Mouse (Mus musculus): Measurements from ENCODE around the gene Hspb1. TPM values are rescaled to one million over a fixed set of nuclear protein-coding genes. Genes with fewer than 3 reads are reported as not detected.
A peak's percentile ranks its signal among the peaks of the same experiment; 100 is the strongest.

Hspb1 gene
- polyA plus RNA-seq, 1 experiment = 17.2 TPM

- no peak for DNase-seq (ENCODE audit: low read depth)
- TF ChIP-seq CTCF (IDR thresholded peaks at IDR 0.05; ENCODE audit: borderline replicate concordance, extremely low read depth, insufficient read depth, insufficient read length) (no peak), POLR2A (IDR thresholded peaks at IDR 0.05; ENCODE audit: borderline replicate concordance, extremely low read depth, insufficient read depth, insufficient read length, poor library complexity, severe bottlenecking) (no peak)
Observed at GRCm38 (mm10) chr5:135914156-135914555, 26.4 kb downstream of the Hspb1 start.

GRCm38 (mm10) chr5:135916051-135916565 is 28.4 kb downstream of the Hspb1 start:
- no peak for DNase-seq (ENCODE audit: low read depth)
- TF ChIP-seq POLR2A (IDR thresholded peaks at IDR 0.05; ENCODE audit: borderline replicate concordance, extremely low read depth, insufficient read depth, insufficient read length, poor library complexity, severe bottlenecking) = no peak
- no peak for TF ChIP-seq CTCF (IDR thresholded peaks at IDR 0.05; ENCODE audit: borderline replicate concordance, extremely low read depth, insufficient read depth, insufficient read length)

GRCm38 (mm10) chr5:135916601-135917000 is 28.9 kb downstream of the Hspb1 start:
- no peak for DNase-seq (ENCODE audit: low read depth)
- no peak for TF ChIP-seq POLR2A (IDR thresholded peaks at IDR 0.05; ENCODE audit: borderline replicate concordance, extremely low read depth, insufficient read depth, insufficient read length, poor library complexity, severe bottlenecking)
- no peak for TF ChIP-seq CTCF (IDR thresholded peaks at IDR 0.05; ENCODE audit: borderline replicate concordance, extremely low read depth, insufficient read depth, insufficient read length)

- peak; percentile 46; the same call in 1 of the 2 replicates for TF ChIP-seq CTCF (IDR thresholded peaks at IDR 0.05; ENCODE audit: borderline replicate concordance, extremely low read depth, insufficient read depth, insufficient read length)
- TF ChIP-seq POLR2A (IDR thresholded peaks at IDR 0.05; ENCODE audit: borderline replicate concordance, extremely low read depth, insufficient read depth, insufficient read length, poor library complexity, severe bottlenecking) = no peak
- no peak for DNase-seq (ENCODE audit: low read depth)
Observed at GRCm38 (mm10) chr5:135917327-135918058, 29.8 kb downstream of the Hspb1 start.

GRCm38 (mm10) chr5:135918059-135918437 is 30.3 kb downstream of the Hspb1 start:
- DNase-seq (ENCODE audit: low read depth) = no peak
- TF ChIP-seq POLR2A (IDR thresholded peaks at IDR 0.05; ENCODE audit: borderline replicate concordance, extremely low read depth, insufficient read depth, insufficient read length, poor library complexity, severe bottlenecking) (no peak), CTCF (IDR thresholded peaks at IDR 0.05; ENCODE audit: borderline replicate concordance, extremely low read depth, insufficient read depth, insufficient read length) (no peak)

GRCm38 (mm10) chr5:135918593-135918992 is 30.9 kb downstream of the Hspb1 start:
- no peak for TF ChIP-seq POLR2A (IDR thresholded peaks at IDR 0.05; ENCODE audit: borderline replicate concordance, extremely low read depth, insufficient read depth, insufficient read length, poor library complexity, severe bottlenecking)
- no peak for TF ChIP-seq CTCF (IDR thresholded peaks at IDR 0.05; ENCODE audit: borderline replicate concordance, extremely low read depth, insufficient read depth, insufficient read length)

GRCm38 (mm10) chr5:135919902-135920301 is 32.2 kb downstream of the Hspb1 start:
- DNase-seq (ENCODE audit: low read depth) = no peak

More at GRCm38 (mm10) chr5:135918593-135918992, 30.9 kb downstream of the Hspb1 start:
- no peak for DNase-seq (ENCODE audit: low read depth)

GRCm38 (mm10) chr5:135923901-135924300 is 36.2 kb downstream of the Hspb1 start:
- no peak for TF ChIP-seq POLR2A (IDR thresholded peaks at IDR 0.05; ENCODE audit: borderline replicate concordance, extremely low read depth, insufficient read depth, insufficient read length, poor library complexity, severe bottlenecking)
- TF ChIP-seq CTCF (IDR thresholded peaks at IDR 0.05; ENCODE audit: borderline replicate concordance, extremely low read depth, insufficient read depth, insufficient read length) = no peak
- no peak for DNase-seq (ENCODE audit: low read depth)

More at GRCm38 (mm10) chr5:135919902-135920301, 32.2 kb downstream of the Hspb1 start:
- TF ChIP-seq CTCF (IDR thresholded peaks at IDR 0.05; ENCODE audit: borderline replicate concordance, extremely low read depth, insufficient read depth, insufficient read length) (no peak), POLR2A (IDR thresholded peaks at IDR 0.05; ENCODE audit: borderline replicate concordance, extremely low read depth, insufficient read depth, insufficient read length, poor library complexity, severe bottlenecking) (no peak)

GRCm38 (mm10) chr5:135929685-135930424 is 42.1 kb downstream of the Hspb1 start:
- no peak for TF ChIP-seq CTCF (IDR thresholded peaks at IDR 0.05; ENCODE audit: borderline replicate concordance, extremely low read depth, insufficient read depth, insufficient read length)
- no peak for TF ChIP-seq POLR2A (IDR thresholded peaks at IDR 0.05; ENCODE audit: borderline replicate concordance, extremely low read depth, insufficient read depth, insufficient read length, poor library complexity, severe bottlenecking)
- DNase-seq (ENCODE audit: low read depth) = no peak

GRCm38 (mm10) chr5:135931526-135931925 is 43.8 kb downstream of the Hspb1 start:
- no peak for DNase-seq (ENCODE audit: low read depth)
- TF ChIP-seq POLR2A (IDR thresholded peaks at IDR 0.05; ENCODE audit: borderline replicate concordance, extremely low read depth, insufficient read depth, insufficient read length, poor library complexity, severe bottlenecking) (no peak), CTCF (IDR thresholded peaks at IDR 0.05; ENCODE audit: borderline replicate concordance, extremely low read depth, insufficient read depth, insufficient read length) (no peak)

GRCm38 (mm10) chr5:135932359-135932758 is 44.6 kb downstream of the Hspb1 start:
- TF ChIP-seq CTCF (IDR thresholded peaks at IDR 0.05; ENCODE audit: borderline replicate concordance, extremely low read depth, insufficient read depth, insufficient read length) (no peak), POLR2A (IDR thresholded peaks at IDR 0.05; ENCODE audit: borderline replicate concordance, extremely low read depth, insufficient read depth, insufficient read length, poor library complexity, severe bottlenecking) (no peak)
- DNase-seq (ENCODE audit: low read depth) = peak; percentile 51

All from brain, embryonic 14.5 days (tissue).